Mouse (Mus musculus) 3134 (cell line): ENCODE results near the gene Terb2.
"Not testable (repeated sequence)": the region's sequence is repeated elsewhere in the genome, so short reads cannot be mapped to it uniquely, and the experiment has no call there.

Source experiments
- DNase-seq: peaks from one replicate; pipeline ENCODE4 v3.0.0-alpha.2; 2011; ENCODE audit warnings: low spot score; ENCODE audit not compliant: insufficient read length; ENCODE audit errors: extremely low read depth

Gene Terb2

GRCm38 (mm10) chr2:122160680-122161079 lies 25.4 kb upstream of the Terb2 start, which contains the start of gene Trim69:
Gene Trim69 (plus strand): TSS chr2:122160700.
- peak; percentile 52 for DNase-seq

DNA sequence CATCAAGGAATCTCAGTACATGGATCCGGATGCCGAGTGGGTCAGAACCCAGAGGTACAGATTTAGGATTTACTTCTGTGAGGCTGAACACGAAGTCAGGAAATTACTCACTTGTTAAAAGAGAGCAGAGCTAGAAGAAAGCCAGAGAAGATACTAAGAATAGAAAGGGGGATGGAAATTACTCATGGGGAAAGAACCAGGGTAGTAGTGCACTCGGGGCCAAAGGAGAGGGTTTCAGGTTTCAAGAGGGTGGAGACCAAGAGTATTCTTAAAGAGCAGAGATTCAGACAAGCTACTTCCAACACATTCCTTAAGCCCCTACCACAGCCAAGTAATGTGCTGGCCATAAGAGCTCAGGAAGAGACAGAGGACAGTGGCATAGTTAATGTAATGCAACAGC lies 24.5 kb upstream of the Terb2 start:
- peak; percentile 70 for DNase-seq

- no peak for DNase-seq
These were observed 23.5 kb upstream of the Terb2 start for GRCm38 (mm10) chr2:122162529-122162928.

DNA sequence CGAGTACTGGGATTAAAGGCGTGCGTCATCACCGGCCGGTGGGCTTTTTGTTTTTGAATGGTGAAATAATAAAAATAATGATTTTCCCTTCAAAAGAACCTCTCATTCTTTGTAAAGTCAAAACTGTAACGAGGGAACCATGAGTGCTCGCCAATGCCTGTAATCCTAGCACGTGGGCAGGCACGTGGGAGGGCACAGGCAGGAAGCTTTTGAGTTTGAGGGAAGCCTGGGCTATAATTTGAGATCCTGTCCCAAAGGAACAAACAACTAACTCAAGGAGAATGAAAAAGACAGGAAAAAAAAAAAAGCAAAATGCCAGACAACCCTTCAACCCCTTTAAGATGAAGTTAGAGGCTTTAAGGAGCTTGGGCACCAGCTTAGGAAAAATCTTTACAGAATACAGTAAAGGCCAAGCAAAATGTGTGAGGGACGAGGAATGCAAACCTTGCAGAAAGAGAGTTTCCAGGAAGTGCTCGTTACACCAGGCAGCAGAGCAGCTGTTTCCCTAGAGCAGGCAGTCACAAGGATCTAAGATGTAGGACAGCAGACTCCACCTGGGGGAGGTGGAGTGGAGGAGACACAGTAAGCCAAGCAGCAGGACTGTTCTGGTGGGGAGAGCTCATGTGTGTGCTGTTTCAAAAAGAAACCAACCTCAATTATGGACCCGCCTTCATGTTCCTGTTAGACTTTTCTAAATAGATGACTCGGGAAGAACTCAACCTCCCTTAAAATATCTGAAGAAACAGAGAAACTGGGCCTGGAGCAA lies 22.5 kb upstream of the Terb2 start:
- DNase-seq = no peak

DNA sequence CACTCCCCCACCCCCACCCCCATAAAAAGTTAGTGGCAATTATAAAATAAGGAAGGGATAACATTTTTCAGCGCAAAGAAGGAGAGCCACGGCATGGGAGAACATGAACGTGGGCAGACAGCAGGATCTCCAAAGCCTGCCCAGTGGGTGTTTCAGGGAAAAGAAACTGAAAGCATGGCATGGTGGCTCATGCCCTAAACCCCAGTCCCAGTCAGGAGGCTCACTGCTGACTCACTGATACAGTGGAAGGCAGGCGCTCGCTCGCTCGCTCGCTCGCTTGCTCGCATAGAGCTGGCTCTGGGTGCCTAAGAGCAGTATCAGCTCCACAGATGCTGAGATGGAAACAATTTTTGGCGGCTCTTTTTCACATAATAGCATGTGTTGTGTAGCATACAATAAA lies 21.8 kb upstream of the Terb2 start:
- peak; percentile 66 for DNase-seq

GRCm38 (mm10) chr2:122171292-122171691 lies 14.8 kb upstream of the Terb2 start:
- DNase-seq = no peak

GRCm38 (mm10) chr2:122172188-122172587 lies 13.9 kb upstream of the Terb2 start:
- DNase-seq = peak; percentile 65

- peak; percentile 48 for DNase-seq
These were observed 5.8 kb upstream of the Terb2 start for GRCm38 (mm10) chr2:122180051-122180822.

GRCm38 (mm10) chr2:122185086-122185485 lies 986 bp upstream of the Terb2 start:
- no peak for DNase-seq

- DNase-seq = no peak
These were observed 679 bp downstream of the Terb2 start for GRCm38 (mm10) chr2:122186751-122187150.

- DNase-seq = no peak
These were observed 5.8 kb downstream of the Terb2 start for GRCm38 (mm10) chr2:122191849-122192248.

- no peak for DNase-seq
These were observed 8.4 kb downstream of the Terb2 start for GRCm38 (mm10) chr2:122194509-122194929.

- no peak for DNase-seq
These were observed 15.4 kb downstream of the Terb2 start for GRCm38 (mm10) chr2:122201501-122201900.

GRCm38 (mm10) chr2:122206440-122207107 lies 20.5 kb downstream of the Terb2 start:
- DNase-seq = no peak

DNA sequence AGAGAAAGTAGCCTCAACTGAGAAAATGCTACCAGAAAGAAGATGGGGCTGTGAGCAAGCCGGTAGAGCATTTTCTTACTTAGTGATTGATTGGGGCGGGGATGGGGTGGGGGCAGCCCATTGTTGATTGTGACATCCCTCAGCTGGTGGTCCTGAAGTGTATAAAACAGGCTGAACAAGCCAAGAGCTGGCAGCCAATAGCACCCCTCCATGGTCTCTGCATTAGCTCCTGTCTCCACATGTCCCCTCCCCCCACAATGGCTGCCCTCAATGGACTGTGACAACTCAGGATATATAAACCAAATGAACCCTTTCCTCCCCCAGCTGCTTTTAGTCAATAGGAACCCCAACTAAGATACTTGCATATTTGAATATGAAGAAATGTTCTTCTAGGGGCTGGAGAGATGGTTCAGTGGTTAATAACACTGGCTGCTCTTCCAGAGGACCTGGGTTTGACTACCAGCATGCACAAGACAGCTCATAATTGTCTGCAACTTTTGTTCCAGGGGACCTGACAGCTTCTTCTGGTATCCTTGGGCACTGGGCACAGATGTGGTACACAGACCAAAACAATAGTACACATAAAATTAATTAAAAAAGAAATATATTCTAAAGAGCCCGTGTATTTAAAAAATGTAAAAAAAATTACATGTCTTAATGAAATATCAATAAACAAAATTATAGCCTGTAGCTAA lies 24.6 kb downstream of the Terb2 start:
- no peak for DNase-seq

DNA sequence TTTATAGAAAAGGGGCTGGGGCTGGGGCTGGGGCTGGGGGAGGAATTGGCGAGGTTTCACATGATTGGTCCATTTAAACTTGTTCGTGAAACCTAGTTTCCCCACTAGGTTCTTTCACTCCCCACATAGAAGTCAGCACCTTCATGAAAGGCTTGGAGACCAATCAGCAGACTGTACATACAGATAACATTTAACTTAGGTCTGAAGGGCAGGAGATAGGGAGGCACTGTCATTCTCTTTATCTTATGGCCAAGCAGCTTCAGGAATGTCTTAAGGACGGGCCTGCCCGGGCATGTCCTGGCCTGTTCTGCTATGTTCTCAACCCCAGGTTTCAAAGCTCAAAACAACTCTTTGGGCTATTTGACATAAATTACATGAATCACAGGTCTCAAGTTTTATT lies 31.0 kb downstream of the Terb2 start:
- not testable (repeated sequence) for DNase-seq

GRCm38 (mm10) chr2:122218234-122218633 lies 32.2 kb downstream of the Terb2 start:
- no peak for DNase-seq

- DNase-seq = no peak
These were observed 35.3 kb downstream of the Terb2 start for GRCm38 (mm10) chr2:122221378-122221777.

- no peak for DNase-seq
These were observed 35.7 kb downstream of the Terb2 start for GRCm38 (mm10) chr2:122221798-122222197.

DNA sequence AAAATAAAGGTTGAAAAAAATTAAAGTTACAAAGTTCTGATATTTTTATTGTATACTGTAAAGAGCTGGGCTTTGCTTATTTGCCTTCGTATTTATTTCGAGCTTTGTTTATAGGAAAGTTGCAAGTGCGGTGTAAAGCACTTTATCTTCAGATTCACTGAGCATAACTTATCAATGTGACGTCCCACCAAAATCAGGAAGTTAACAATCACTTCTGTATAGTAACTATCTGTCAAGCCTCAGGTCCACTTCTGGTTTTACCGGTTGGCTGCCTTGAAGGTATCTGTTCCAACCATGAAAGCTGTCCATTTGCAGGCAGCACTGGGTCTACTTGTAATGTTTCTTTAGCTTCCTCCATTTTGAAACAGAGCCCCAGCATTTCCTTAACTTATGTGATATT lies 36.2 kb downstream of the Terb2 start:
- DNase-seq = no peak

- DNase-seq = no peak
These were observed 37.6 kb downstream of the Terb2 start for GRCm38 (mm10) chr2:122223654-122224053.
